Mouse (Mus musculus) intestine, postnatal 0 days (tissue): ENCODE measurements at regions not wholly inside any gene's neighbourhood (a gene's known extent, or its start where the extent isn't known, plus 50 kb on each side); places are given as distances from the start of the nearest gene placed in this dataset.

Experiments
- ATAC-seq: fragments of 200-750 bp; cut with Nextera tagmentation; 2 replicates; pipeline ENCODE4 v1.8.0; 2017; ENCODE audit warnings: mild to moderate bottlenecking, moderate TSS enrichment, moderate library complexity
- H3K27ac ChIP-seq: fragments of 300-500 bp; sonication (generic); 2 replicates; pipeline ENCODE4 v1.5.1; 2014; ENCODE audit warnings: mild to moderate bottlenecking, low read depth, low read length, moderate library complexity
- H3K27me3 ChIP-seq: fragments of 300-500 bp; sonication (generic); replicated peaks from 2 replicates; pipeline ENCODE4 v1.6.1; 2014; ENCODE audit warnings: low read length, mixed read lengths; ENCODE audit not compliant: control insufficient read depth, insufficient read depth
- H3K36me3 ChIP-seq: fragments of 300-500 bp; sonication (generic); 2 replicates; pipeline ENCODE4 v1.6.1; 2014; ENCODE audit warnings: mild to moderate bottlenecking, moderate library complexity; ENCODE audit not compliant: control insufficient read depth, insufficient read depth
- H3K4me1 ChIP-seq: fragments of 300-500 bp; sonication (generic); replicated peaks from 2 replicates; pipeline ENCODE4 v1.6.1; 2014; ENCODE audit warnings: antibody characterized with exemption, low read length, mixed read lengths; ENCODE audit not compliant: control insufficient read depth, insufficient read depth
- H3K4me2 ChIP-seq: fragments of 300-500 bp; sonication (generic); replicated peaks from 2 replicates; pipeline ENCODE4 v1.6.1; 2014; ENCODE audit warnings: low read depth, mild to moderate bottlenecking, moderate library complexity
- H3K4me3 ChIP-seq: fragments of 300-500 bp; sonication (generic); 2 replicates; pipeline ENCODE4 v1.5.1; 2014; ENCODE audit warnings: low read depth, low read length
- H3K9ac ChIP-seq: fragments of 300-500 bp; sonication (generic); 2 replicates; pipeline ENCODE4 v1.6.1; 2014; ENCODE audit warnings: mild to moderate bottlenecking, low read depth, low read length
- H3K9me3 ChIP-seq: fragments of 300-500 bp; sonication (generic); 2 replicates; pipeline ENCODE4 v1.6.1; 2016; ENCODE audit warnings: mixed run types; ENCODE audit not compliant: control insufficient read depth
- CTCF ChIP-seq: sonication (generic); IDR thresholded peaks from 2 replicates; pipeline ENCODE4 v1.5.1; 2016; ENCODE audit warnings: low read depth, mild to moderate bottlenecking, control low read depth, antibody characterized with exemption, moderate library complexity
- WGBS: fragments of 180-500 bp; shearing (Covaris S2); extraction: QIAGEN DNeasy Blood & Tissue Kit; methylation state at CpG from one replicate; pipeline ENCODE4 v1.1.7; 2014; 5-methylcytosine and 5-hydroxymethylcytosine counted together

DNA sequence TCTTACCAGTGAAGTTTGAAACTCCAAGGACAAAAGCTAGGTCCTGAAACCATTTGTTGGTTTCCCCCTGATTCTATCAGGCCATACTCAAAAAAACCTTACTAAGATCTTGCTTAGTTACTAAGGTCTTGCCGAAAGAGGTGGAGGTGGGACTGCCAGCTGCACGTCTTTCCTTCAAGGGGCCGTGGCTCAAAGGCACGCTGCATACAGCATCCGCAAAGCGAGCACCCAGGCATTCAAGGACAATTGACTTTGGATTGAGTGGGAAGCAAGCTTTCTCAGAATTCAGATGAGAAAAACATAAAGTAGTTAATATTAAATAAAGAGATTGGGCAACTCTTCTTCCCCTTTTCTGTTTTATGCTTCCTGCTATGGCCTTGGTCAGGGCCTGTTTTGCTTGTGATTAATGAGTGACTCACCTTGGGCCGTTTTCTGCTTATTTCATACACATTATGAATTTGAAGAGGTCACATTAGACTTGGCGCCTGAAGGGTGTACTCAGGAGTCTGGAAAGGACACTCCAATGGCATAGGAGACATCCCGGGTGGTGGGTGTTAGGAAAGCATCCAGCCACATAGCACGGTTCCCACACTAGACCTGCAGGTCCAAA lies 166.1 kb downstream of the Cyld start:
- Histone ChIP-seq H3K4me1 (no peaks in the 10 kb centered on the region), H3K27ac (no peak overlapping the region), H3K4me3 (no peak overlapping the region), H3K4me2 (no peak overlapping the region), H3K9ac (no peak overlapping the region), H3K36me3 (no peaks in the 10 kb centered on the region), H3K27me3 (no peaks in the 10 kb centered on the region), H3K9me3 (no peaks in the 10 kb centered on the region)
- TF ChIP-seq CTCF = no peak
- no peak for ATAC-seq
- 79% methylated on average over 10 of the region's 10 CpGs for WGBS

DNA sequence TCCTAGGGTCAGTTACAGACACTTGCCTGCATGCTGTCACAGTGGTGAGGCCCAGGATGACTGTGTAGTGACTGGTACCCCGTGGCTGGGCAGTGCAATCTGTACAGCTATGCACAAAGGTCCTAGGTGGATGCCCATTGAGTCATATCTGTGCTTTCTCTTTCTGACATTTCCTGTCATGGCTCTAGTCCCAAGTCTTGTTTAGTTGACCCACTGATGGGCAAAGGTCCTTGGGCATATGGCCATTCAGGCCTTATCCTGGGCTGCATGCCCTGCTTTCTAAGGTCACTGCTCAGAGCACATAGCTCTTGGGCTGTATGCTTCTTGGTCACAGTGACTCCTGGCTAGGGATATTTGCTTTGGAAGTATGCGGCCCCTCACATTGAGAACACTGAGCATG lies 160.4 kb downstream of the Cyld start:
- 73% methylated on average over 2 of the region's 2 CpGs for WGBS
- no peak overlapping the region for H3K9ac ChIP-seq
- no peak overlapping the region for H3K4me2 ChIP-seq
- no peak overlapping the region for H3K4me3 ChIP-seq
- H3K27me3 ChIP-seq = no peaks in the 10 kb centered on the region
- H3K4me1 ChIP-seq = no peaks in the 10 kb centered on the region
- ATAC-seq = no peak
- no peak for TF ChIP-seq CTCF
- no peak overlapping the region for H3K27ac ChIP-seq
- H3K36me3 ChIP-seq = no peaks in the 10 kb centered on the region
- no peaks in the 10 kb centered on the region for H3K9me3 ChIP-seq

DNA sequence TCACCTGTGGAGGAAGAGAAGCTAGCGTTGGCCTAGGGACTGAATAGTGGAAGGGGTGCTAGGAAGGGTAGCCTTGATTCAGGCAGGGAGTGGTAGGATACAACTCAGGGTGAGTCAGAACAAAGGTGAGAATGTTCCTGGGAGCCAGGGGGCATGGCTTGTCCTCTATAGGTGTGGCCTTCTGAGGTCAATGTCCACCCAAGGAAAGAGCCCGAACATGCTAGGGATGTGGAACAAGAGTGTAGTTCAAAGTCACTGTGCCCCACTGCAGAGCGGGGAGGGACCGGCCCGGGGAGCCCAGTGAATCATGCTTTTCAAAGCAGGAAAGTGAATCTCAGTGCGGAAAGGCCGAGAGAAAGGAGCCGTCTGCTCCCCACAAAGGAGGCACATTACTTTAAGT lies 156.4 kb downstream of the Cyld start:
- no peaks in the 10 kb centered on the region for H3K36me3 ChIP-seq
- no peak overlapping the region for H3K4me3 ChIP-seq
- TF ChIP-seq CTCF = no peak
- H3K27ac ChIP-seq = no peak overlapping the region
- H3K4me1 ChIP-seq = no peaks in the 10 kb centered on the region
- WGBS = 52% methylated on average over 8 of the region's 8 CpGs
- ATAC-seq = peak; percentile 90
- no peaks in the 10 kb centered on the region for H3K27me3 ChIP-seq
- no peak overlapping the region for H3K9ac ChIP-seq
- H3K9me3 ChIP-seq = no peaks in the 10 kb centered on the region
- H3K4me2 ChIP-seq = no peak overlapping the region

DNA sequence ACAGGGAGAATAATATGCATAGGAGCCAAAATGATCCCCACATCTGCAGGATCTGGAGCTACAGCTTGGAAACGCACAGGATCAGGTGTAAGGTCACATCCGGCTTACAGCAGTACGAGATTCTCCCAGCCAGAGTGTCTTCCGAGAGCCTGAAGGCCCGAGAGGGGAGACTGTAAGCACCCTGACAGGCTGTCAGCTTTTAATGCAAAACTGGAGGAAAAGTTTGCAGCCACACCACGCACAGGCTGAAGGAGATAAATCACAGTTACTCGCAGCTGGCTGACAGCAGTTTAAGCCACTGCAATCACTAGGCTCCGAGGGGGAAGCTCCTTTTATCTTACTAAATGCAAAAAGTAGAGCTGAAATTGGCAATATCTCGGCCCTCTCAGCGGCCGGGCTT lies 149.1 kb downstream of the Cyld start:
- TF ChIP-seq CTCF = no peak
- no peaks in the 10 kb centered on the region for H3K27me3 ChIP-seq
- no peak overlapping the region for H3K4me3 ChIP-seq
- H3K9me3 ChIP-seq = no peaks in the 10 kb centered on the region
- no peaks in the 10 kb centered on the region for H3K36me3 ChIP-seq
- no peak overlapping the region for H3K4me2 ChIP-seq
- H3K27ac ChIP-seq = no peak overlapping the region
- WGBS = 22% methylated on average over 11 of the region's 11 CpGs
- no peak for ATAC-seq
- H3K9ac ChIP-seq = no peak overlapping the region
- H3K4me1 ChIP-seq = no peaks in the 10 kb centered on the region

DNA sequence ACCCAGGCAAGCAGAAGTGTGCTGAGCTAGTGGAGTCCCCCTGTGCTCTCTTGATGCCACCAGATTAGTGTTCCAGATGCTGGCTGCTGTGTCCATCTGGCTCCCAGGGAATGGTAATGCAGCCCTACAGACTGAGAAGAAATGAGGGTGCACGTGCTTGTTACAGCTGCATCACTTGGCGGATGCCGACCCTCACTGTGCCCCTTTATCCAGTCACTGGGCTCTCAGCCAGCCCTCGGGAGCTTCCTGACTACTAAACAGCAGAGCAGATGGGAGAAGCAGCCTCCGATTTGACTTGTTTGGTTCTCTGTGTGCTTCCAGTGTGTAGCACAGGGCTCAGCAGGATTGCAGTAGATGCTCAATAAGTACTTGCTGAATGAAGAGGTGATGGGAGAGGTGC lies 147.5 kb downstream of the Cyld start:
- TF ChIP-seq CTCF = no peak
- H3K9me3 ChIP-seq = no peaks in the 10 kb centered on the region
- no peak overlapping the region for H3K9ac ChIP-seq
- H3K4me3 ChIP-seq = no peak overlapping the region
- no peak overlapping the region for H3K27ac ChIP-seq
- no peaks in the 10 kb centered on the region for H3K4me1 ChIP-seq
- 49% methylated on average over 5 of the region's 5 CpGs for WGBS
- ATAC-seq = no peak
- H3K4me2 ChIP-seq = no peak overlapping the region
- H3K36me3 ChIP-seq = no peaks in the 10 kb centered on the region
- no peaks in the 10 kb centered on the region for H3K27me3 ChIP-seq

DNA sequence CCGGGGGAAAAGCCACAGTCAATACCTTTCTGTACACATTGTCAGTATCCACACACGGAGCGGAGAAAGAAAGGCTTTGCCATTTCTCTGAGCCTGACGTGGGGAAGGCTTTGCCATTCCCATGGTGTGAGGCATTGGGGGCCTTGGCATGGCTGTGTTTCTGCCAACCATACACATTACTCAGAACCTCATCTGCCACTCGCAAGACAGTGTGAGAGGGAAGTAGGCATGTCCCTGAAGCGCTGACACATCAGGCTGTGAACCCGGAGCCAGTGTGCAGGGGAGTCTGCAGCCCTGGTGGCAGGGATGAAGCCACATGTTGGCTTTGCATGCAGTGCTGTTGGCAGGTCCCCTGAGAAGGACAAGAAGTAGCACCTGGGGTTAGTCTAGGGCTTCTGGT lies 145.6 kb downstream of the Cyld start:
- no peaks in the 10 kb centered on the region for H3K9me3 ChIP-seq

DNA sequence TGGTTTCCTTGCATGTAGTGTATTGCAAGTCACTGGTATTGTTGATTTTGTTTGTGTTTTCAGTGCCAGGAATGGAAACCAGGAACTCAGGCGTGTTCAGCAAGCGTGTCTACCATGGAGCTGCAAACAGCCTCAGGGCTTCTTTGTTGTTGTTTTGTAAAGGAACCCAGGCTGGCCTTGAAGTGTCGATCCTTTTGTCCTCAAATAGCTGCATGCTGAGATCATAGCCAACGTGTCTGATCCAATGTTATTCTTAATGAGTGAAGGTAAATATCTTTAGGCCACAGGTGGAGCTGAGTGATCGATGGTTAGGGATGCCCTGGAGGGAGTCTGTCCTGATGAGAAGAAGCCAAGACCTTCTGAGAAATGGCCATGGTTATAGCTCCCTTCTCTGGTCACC lies 143.3 kb downstream of the Cyld start:
- Histone ChIP-seq H3K4me2 (no peak overlapping the region), H3K9me3 (no peaks in the 10 kb centered on the region), H3K4me3 (no peak overlapping the region), H3K27me3 (no peaks in the 10 kb centered on the region), H3K36me3 (no peaks in the 10 kb centered on the region), H3K27ac (no peak overlapping the region), H3K4me1 (no peaks in the 10 kb centered on the region), H3K9ac (no peak overlapping the region)
- no peak for TF ChIP-seq CTCF
- ATAC-seq = no peak
- 72% methylated on average over 5 of the region's 5 CpGs for WGBS

More for the DNA sequence above, 145.6 kb downstream of the Cyld start:
- no peak overlapping the region for H3K9ac ChIP-seq
- TF ChIP-seq CTCF = no peak
- no peaks in the 10 kb centered on the region for H3K27me3 ChIP-seq
- H3K4me1 ChIP-seq = no peaks in the 10 kb centered on the region
- H3K4me2 ChIP-seq = no peak overlapping the region
- H3K36me3 ChIP-seq = no peaks in the 10 kb centered on the region
- no peak overlapping the region for H3K4me3 ChIP-seq
- no peak for ATAC-seq
- WGBS = 81% methylated on average over 7 of the region's 7 CpGs
- no peak overlapping the region for H3K27ac ChIP-seq
